Mouse (Mus musculus) cerebellum, adult 2 months (tissue): ENCODE results near the gene Pcbp1.

Experiments used
- CTCF ChIP-seq: fragments of 200-500 bp; IDR thresholded peaks from 2 replicates; pipeline ENCODE4 v1.5.1; 2011; ENCODE audit warnings: low read depth, mild to moderate bottlenecking, control low read depth, low read length, moderate library complexity, borderline replicate concordance; ENCODE audit not compliant: insufficient read depth
- POLR2A ChIP-seq: fragments of 200-500 bp; IDR thresholded peaks from 2 replicates; pipeline ENCODE4 v1.6.1; 2011; ENCODE audit warnings: low read length, control low read depth, borderline replicate concordance; ENCODE audit not compliant: insufficient read depth

DNA sequence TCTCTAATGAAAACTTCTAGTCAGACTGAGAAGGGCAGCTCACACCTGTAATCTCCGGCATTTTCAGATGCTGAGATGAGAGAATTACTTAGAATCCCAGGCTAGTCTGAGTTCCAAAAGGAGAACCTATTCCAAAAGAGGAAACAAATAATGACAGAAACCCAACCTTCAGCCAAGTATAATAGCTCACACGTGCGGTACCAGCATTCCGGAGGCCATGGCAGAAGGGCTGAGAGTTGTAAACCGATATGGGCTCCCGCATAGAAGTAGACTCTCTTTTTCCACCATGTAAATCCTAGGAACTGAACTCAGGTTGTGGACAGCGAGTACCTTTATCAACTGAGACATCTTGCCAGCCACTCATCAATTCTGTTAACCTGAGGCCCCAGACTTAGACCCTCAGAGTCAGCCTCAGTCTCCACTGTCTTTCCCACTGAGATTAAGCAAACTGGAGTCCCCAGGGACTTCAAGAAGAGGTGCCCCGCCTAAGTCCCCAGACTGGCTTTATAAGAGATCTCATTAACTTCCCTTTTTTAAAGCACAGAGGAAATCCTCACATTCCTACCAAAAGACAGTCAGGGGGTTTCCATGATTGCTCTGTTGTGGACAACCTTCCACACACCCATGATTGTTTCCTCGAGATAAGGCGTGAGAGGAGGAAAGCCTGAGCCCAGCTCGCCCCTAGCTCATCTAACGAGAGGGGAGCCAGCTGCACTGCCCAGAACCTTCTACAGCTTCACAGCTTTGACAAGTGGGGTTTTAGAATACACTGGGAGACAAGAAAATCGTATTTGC, 32.5 kb downstream of the Pcbp1 start:
- TF ChIP-seq CTCF (no peak), POLR2A (no peak)
